Mouse (Mus musculus): Measurements from ENCODE around the gene Rxrg.

Gene Rxrg

DNA sequence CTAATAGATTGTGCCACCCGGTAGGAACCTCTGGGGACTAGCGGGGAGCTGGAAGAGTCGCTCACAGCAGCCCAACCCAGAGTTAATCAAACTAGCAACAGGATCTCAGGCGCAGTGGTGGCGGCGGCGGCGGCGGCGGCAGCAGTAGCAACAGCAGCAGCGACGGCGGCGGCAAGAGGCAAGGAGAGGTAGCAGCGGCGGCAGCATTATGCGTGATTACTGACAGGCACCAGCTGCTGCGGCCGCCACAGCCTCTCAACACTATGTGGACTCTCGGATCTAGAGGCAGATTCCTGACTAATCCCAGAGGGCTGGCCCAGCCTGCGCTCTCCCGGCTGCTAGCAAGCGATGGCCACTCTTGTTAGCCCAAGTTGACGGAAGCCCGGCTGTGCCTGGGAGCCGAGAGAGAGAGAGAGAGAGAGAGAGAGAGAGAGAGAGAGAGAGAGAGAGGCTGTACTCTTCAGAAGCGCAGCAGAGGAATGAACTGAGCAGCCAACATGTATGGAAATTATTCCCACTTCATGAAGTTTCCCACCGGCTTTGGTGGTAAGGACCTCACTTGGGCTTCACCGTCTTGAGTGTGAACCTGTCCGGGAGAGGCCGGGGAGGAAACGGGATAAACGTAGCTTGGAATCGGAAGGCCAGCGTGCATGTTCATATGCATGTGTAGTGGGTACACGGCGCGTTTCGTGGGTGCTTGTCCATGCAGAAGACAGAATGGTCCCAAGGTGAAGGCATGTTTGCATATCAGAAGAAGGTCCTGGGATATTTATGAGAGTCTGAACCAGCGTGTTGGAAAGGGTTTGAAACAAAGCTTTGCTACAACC is at the start of gene Rxrg:
Gene Rxrg (plus strand): TSS at position 130 of the 827 bp plus-strand sequence.
- no peak for DNase-seq (ENCODE audit: low read depth)

DNA sequence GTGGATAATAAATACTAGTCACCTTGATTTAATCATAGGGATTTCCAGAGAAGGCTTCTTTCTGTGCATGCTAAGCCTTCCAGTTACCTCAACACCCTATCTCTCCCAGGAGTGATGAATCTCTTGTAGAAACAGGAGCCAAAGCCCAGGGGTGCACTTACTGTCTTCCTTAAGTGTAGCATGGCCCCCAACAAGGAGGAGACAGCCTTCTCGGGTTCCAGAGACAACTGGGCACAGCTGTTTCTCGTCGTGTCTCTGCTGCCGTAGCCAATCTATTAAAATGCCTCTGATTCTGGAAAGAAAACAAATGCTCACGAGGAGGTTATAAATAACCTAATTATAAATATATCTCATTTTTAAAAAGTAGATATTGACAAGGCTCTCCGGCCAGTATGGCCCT is 48.9 kb upstream of the Rxrg start:
- DNase-seq (ENCODE audit: low read depth): no peak

DNA sequence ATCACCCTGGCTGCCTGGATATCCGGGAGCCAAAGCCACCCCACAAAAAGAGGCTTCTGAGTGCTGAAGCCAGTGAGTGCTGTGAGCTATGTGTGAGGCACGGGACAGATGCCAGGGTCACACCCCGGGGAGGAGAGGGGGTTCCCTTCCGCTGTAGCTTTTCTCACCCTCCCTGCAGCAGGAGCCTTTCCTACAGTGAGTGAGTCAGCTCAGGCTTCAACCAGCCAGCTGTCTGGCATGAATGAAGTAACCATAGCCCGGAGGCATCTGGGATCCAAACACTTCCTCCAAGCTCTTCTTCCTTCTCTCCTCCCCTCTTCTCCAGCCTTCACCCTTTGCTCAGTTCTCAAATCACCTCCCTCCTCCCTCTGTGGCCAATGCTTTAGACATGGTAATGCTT is 46.6 kb upstream of the Rxrg start:
- DNase-seq (ENCODE audit: low read depth): no peak

DNA sequence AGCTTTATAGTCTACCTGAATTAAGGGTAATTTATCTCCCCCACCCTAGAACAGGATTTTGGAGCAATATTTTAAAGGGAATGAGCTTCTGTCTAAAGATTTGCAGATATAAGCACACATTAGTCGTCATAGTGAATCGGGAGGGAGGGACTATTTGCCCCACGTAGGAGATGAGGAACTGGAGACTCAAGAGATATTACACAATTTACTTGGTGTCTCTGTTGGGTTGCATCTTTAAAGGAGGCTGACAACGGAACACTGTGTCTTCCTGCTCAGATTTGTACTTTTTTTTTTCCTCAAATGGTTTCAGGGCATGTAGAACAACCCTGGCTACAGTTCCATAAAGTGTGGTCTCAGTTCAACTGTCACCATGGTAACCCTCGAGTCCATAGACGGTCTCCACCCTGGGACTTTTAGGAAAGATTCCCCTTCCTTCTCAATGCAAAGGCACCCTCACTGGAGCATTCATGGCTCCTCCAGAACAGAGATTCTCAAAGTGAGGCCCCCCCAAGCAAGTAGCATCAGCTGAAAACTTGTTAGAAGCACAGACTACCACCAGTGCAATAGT is 44.1 kb upstream of the Rxrg start:
- no peak for DNase-seq (ENCODE audit: low read depth)

DNA sequence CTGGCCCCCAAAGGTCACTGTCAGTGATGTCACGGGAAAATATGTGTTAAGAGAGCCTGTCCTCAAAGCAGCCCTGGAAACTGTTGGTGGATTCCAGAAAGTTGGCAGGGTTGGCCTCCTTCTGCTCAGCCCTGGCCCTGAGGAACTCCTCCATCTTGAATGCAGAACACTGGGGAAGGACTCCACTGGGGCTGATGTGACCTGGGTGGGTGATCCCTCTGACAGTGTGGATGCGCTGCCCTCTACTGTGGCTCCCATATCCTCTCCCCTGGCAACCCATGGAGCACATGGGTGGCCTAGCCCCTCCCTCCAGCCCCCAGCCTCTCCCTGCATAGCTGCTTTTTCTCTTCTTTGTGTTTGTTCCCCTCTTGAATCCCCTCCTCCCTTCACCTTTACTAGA is 31.6 kb upstream of the Rxrg start:
- no peak for DNase-seq (ENCODE audit: low read depth)

DNA sequence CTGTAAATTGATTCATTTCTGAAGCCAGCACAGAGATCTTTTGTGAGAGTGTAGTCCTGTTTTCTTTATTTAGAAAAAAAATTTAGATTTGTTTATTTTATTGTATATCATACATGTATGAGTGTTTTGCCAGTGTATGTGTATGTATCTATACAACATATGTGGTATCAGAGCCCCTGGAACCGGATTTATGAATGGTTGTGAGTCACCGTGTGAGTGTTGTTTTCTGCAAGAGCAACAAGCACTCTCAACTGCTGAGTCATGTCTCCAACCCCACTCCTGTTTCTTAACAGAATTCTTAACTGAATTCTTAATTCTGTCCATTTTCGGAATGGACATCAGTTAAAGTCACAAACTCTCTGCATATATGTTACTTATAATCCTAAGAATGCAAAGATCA is 19.1 kb upstream of the Rxrg start:
- DNase-seq (ENCODE audit: low read depth): no peak

DNA sequence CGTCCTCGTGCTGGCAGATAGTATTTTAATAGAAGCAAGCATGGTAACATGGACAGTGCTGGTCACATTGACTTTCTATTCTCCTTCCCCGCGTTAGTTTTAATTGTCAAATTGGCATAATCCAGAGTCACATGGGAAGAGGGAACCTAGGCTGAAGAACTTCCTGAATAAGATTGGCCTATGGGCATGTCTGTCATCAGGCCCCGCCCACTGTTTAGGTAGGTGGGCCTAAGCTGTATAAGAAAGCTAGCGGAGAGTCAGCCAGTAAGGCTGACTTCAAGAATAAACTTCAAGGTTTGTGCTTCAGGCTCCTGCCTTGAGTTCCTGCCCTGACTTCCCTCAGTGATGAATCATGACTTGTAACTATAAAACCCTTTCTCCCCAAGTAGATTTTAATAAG is 15.0 kb upstream of the Rxrg start:
- DNase-seq (ENCODE audit: low read depth): no peak

DNA sequence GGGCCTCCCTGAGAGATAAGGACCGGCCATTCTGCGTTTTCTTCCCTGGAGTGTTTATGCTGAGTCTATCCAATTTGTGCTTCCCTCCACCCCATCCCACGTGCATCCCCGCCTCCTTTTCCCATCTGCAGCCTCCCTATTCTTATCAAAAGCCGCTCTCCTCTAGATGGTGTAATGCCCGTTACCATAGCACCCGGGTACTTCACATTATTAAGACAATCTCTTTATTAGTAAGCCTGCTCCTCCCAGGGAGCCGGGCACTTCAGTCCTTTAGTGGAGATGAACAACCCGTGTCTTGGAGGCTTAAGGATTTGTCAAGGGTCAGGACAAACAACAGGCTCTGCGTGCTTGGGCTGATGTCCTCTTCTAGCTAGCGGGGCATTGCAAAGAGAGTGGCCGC is 14.3 kb upstream of the Rxrg start:
- no peak for DNase-seq (ENCODE audit: low read depth)

DNA sequence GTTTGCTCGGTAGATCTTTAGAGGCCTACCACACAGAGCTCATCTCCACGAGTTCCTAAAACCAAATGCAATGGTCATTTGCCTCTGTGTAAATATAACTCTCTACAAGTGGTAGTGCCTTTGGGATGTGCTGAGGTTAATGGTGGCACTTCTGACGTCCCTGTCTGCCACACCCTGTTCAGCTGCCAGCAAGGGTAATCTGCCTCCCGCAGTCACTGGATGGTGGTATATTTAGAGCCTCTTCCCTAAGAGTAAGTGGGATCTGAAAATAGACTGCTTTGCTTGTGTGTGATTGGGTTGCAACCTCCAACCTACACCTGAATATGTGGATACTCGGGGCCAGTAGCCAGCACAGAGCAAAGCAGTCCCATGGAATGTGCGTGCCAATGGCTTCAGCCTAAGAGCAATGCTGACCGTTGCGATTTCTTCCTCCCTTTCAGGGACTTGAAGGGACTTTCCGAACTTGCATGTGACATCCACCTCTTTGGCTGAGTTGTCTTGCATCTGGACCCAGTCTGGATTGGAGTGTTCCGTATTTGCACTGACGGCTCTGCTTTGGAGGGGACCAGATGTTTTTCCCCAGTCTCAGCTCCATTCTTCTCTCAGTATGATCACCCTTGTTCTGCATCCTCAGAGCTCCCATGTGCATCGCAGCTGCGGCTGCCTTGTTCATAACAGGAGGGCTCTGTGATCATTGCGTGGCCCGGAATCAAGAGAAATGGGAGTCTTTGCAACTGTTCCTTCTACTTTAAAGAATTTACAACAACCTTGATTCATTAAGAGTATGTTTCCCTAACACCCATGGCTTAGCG is 9.2 kb upstream of the Rxrg start:
- no peak for DNase-seq (ENCODE audit: low read depth)

DNA sequence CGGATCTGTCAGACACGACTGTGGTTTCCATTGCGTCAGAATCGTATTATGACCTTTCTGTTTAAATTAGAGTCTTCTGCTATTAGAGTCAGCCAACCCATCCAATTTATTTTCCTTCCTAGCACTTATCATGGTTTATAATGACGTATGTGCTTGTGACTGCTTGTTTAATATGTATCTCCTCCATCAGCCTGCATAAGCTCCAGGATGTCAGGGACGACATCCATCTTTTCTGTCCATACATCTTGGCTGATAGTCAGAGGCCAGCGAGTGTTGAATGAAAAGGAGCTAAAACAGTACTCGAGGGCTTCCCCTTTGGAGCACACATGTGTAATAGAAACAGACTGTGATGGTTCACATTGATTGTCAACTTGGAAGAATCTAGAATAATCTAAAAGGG is 6.0 kb upstream of the Rxrg start:
- no peak for DNase-seq (ENCODE audit: low read depth)

DNA sequence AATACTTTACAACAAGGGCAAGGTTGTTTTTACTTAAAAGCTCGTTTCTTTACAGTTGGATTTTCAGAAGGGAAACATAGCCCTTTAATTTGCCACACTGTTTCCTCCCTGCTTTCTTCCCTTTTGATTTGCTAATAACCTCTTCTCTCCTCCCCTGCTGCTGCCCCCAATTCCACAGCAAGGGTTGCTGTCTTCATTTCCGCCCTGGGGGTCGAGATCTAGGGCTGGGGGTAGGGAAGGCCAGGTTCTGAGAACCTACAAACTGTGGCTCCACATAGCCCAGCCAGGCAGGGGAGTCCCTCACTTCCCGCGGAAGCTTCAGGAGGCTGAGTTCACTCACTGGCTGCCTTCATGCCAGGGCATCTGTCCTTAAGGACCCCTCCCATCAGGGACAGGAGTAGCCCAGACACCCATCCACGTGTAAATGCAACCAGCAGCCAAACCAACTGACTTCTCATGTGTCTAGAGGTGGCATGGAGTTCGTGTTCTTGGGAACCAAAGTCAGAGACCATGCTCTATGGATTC is 1.1 kb downstream of the Rxrg start:
- no peak for DNase-seq (ENCODE audit: low read depth)

DNA sequence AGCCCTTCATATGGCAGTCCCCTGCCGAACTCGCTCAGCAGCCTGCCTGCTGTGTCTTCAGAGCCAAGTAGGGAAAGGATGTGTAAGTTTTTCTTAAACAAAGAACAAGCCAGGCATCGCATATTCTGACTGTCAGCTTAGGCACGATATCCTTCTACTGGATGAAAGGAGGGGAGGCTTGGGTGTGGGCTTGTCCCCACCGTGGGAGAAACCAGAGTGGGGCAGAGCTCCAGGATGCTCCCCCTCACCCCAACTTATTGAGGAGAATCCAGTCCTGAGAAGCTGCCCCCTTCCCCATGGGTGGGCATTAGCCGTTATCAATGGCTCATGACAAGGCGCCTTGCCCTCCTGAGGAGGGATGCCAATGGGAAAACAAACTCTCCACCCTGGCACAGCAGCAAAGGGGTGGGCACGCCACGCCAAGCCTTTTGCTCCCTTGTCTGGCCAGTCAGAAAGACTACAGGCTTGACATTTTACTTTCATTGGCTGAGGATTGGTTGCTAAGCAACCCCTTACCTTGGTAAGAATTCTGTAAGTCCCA is 10.1 kb downstream of the Rxrg start:
- no peak for DNase-seq (ENCODE audit: low read depth)

DNA sequence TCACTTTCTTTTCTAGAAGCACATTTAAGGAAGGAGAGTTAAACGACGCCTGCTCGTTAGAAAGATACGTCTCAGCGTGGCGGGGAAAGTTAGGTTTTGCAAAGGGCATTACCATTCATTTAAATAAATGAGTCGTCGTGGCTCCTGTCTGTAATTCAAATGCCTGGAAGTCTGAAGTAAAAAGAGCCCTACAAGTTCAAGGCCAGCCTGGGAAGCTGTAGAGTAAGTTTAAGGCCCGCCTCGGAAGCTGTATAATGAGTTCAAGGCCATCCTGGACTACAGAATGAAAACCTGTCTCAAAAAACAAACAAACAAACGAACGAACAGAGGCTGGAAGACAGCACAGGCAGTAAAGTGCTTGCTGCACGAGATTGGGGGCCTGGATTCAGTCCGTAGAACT is 18.9 kb downstream of the Rxrg start:
- no peak for DNase-seq (ENCODE audit: low read depth)

DNA sequence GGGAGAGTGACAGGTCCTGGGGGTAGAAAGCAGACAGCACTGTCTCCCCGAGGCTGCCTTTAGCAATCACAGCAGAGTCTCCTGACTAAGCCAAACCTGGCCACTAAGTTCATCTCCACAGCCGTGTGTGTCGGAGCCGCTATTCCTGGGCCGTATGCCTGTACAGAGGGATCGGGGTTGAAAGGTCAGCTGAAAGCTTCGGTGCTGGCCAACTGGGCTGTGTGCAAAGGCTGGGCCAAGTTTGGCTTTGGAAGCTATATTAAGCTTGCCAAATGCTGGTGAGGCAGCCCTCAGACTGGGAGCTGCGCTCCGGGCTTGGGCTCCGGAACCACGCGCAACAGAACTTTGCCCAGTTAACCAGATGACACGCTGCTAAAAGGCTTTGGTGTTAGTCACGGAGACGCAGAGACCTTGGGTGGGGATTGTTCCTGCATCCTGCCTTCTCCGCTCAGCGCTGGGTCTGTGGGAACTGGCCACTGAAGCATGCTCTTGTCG is 19.9 kb downstream of the Rxrg start:
- no peak for DNase-seq (ENCODE audit: low read depth)

DNA sequence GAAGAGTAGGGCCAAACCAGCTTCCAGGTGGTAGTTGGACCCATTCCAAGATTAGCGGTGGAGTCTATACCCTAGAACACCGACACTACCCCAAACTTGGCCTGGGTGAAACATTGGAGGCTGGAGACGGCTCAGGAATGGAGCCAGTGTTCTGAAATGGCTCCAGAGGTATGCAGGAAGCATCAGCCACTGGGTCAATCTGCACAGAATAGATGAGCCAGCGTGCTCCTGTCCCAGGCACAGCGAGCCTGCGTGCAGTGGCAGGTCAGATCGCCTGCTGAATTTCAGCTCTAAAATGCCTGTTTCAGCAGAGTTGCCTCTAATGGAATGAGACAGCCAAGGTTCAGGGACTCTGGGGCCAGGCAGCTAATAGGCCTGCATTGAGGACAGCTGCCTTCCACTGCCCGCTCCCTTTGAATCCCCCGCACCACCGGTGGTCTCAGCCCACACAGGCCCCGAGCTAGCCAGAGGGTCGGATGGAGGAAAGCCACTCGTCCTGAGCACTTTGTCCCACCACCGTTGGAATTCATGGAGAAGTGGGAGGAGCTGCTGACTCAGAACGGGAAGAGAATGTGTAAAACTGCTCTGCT is 22.1 kb downstream of the Rxrg start:
- DNase-seq (ENCODE audit: low read depth): no peak

DNA sequence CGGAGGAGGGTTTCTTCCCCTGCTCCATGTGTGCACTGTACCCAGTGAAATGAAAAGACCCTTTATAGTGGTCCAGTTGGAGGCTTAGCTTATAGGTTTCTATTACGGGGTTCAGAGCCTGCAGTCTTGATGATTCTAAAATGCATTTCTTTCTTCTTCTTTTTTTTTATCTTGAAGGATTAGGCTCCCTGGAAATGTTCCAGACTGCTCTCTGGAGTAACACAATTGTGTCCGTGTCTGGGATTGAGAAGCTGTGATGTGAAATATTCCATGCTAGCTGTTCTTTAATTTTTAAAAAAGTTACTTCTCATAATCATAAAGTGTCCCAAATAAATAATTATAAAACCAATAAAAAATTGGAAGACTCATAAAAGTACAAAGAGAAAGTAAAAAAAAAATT is 26.9 kb downstream of the Rxrg start:
- no peak for DNase-seq (ENCODE audit: low read depth)

DNA sequence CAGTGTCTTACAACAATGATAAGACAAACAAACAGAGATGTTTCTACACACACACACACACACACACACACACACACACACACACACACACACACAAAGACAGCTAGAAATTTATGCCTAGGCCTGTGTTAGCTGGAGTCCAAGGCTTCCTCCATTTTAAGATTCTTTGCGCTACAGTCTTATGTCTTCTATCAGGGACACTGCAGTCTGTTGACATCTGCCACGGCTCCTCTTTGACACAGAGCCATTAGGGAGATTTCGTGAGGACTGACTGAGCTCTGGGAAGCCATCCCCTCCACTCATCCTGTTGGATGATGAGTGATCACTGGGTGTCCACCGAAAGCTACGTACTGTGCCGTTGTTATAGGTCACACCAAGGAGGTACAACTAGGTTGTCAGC is 33.6 kb downstream of the Rxrg start:
- no peak for DNase-seq (ENCODE audit: low read depth)

DNA sequence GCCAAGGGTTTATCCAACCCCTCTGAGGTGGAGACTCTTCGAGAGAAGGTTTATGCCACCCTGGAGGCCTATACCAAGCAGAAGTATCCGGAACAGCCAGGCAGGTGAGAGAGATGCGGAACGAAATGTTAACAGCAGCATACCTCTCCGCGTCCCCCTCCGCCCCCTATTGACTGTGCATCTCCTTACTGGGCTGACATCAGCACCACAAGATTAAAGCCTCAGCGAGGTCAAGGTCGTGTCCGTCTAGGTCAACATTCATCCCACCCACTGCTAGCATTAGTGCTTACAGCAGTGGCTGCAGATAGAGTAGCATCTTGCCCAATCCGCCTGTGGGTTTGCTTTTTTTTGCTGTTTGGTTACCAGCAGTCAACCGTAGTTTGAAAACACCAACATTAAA is 37.5 kb downstream of the Rxrg start:
- DNase-seq (ENCODE audit: low read depth): no peak

DNA sequence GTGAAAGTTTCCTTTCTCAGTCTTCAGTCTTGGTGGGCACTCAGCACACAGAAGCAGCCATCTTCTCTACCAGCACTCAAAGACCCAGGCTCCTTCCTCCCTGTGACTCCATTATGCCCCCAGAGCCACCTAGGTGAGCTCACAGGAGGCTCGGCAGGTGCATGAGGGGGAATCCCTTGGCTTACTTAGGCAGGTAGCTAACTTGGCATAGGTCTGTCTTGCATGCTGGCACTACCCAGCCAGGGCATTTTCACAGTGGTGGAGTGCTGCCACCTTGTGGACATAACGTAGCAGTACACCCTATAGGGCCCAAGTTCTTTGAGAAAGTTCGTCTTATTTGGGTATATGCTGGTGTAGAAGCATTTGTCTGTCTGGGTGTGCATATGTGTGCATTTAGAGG is 38.8 kb downstream of the Rxrg start:
- peak; percentile 59 for DNase-seq (ENCODE audit: low read depth)

DNA sequence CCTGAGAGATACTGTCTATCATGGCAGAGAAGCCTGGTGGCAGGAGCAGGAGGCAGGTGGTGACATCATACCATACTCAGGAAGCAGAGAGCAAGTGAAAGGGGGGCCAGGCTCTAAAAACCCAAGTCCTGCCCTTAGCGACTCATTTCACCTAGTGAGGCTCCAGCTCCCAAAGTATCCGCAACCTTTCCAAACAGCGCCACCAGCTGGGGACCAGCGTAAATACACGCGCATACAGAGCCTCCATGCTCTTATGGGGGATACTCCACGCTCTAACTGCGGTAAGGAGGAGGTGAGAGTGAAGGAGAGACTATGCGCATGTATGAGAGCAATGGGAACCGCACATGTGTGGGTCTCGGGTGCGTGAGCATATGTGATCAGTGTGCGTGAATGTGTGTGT is 39.9 kb downstream of the Rxrg start:
- peak; percentile 31 for DNase-seq (ENCODE audit: low read depth)

DNA sequence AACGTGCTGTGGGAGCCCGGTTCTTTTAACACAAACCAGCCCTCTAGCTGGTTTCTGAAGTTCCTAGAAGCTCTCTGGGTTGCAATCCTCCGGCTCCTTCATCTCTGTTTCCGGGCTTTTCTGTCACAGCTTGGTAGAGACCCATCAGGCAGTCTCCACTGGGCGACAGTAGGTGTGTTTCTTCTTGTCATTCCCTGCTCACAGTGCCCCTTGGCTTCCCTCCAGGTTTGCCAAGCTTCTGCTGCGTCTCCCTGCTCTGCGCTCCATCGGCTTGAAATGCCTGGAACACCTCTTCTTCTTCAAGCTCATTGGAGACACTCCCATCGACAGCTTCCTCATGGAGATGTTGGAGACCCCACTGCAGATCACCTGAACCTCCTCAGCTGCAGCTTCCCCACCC is 40.7 kb downstream of the Rxrg start:
- no peak for DNase-seq (ENCODE audit: low read depth)

Measured in c-Kit-positive CD71-positive TER-119-negative erythroid progenitor cells, embryonic 14.5 days (primary cell).